Mouse (Mus musculus) kidney, postnatal 0 days (tissue): ENCODE measurements around the gene Lrrc29. TPM values are rescaled to one million over a fixed set of nuclear protein-coding genes. Genes with fewer than 3 reads are reported as not detected.

Experiments
- ATAC-seq: fragments of 200-750 bp; cut with Nextera tagmentation; replicated peaks from 2 replicates; pipeline ENCODE4 v1.8.0; 2017; ENCODE audit warnings: low read depth, moderate number of reproducible peaks, moderate TSS enrichment, moderate library complexity; ENCODE audit not compliant: low FRiP score
- DNase-seq: peaks from one replicate; pipeline ENCODE4 v3.0.0-alpha.2; 2016; ENCODE audit warnings: low spot score
- H3K27ac ChIP-seq: fragments of 300-500 bp; sonication (generic); 2 replicates; pipeline ENCODE4 v1.5.1; 2014; ENCODE audit warnings: mild to moderate bottlenecking
- H3K27me3 ChIP-seq: fragments of 300-500 bp; sonication (generic); 2 replicates; pipeline ENCODE4 v1.6.1; 2014; ENCODE audit warnings: low read length, mixed read lengths; ENCODE audit not compliant: insufficient read depth
- H3K36me3 ChIP-seq: fragments of 300-500 bp; sonication (generic); 2 replicates; pipeline ENCODE4 v1.6.1; 2014; ENCODE audit warnings: low read length, mixed read lengths; ENCODE audit not compliant: insufficient read depth
- H3K4me1 ChIP-seq: fragments of 300-500 bp; sonication (generic); replicated peaks from 2 replicates; pipeline ENCODE4 v1.6.1; 2014; ENCODE audit warnings: antibody characterized with exemption, low read length, mixed read lengths; ENCODE audit not compliant: insufficient read depth
- H3K4me2 ChIP-seq: fragments of 300-500 bp; sonication (generic); 2 replicates; pipeline ENCODE4 v1.6.1; 2014; ENCODE audit warnings: mild to moderate bottlenecking, low read length, moderate library complexity, mixed read lengths
- H3K4me3 ChIP-seq: fragments of 300-500 bp; sonication (generic); replicated peaks from 2 replicates; pipeline ENCODE4 v1.5.1; 2014; ENCODE audit warnings: low read depth, low read length
- H3K9ac ChIP-seq: fragments of 300-500 bp; sonication (generic); 2 replicates; pipeline ENCODE4 v1.6.1; 2014; ENCODE audit warnings: low read depth, low read length
- H3K9me3 ChIP-seq: fragments of 300-500 bp; sonication (generic); replicated peaks from 2 replicates; pipeline ENCODE4 v1.6.1; 2016; ENCODE audit warnings: low read length, inconsistent platforms, mixed read lengths
- CTCF ChIP-seq: IDR thresholded peaks from 2 replicates; pipeline ENCODE4 v1.5.1; 2016; ENCODE audit warnings: antibody characterized with exemption, low read depth, mild to moderate bottlenecking, moderate library complexity
- WGBS: fragments of 180-500 bp; shearing (Covaris S2); extraction: QIAGEN DNeasy Blood & Tissue Kit; methylation state at CpG from one replicate; pipeline ENCODE4 v1.1.7; 2014; 5-methylcytosine and 5-hydroxymethylcytosine counted together
- polyA plus RNA-seq: library from polyadenylated mRNA; unstranded; fragments of >200 nt; fragmentation: Nextera tagmentation; extraction: Ambion mirVana; gene quantifications from 2 replicates; pipeline ENCODE4 v1.2.1, GENCODE M21; 2015

Gene Lrrc29
- polyA plus RNA-seq, 1 experiment from 2014 or later: 5.2 TPM

- no peaks in the 10 kb centered on the region for H3K9me3 ChIP-seq
- no peak for ATAC-seq
- no peak overlapping the region for H3K27ac ChIP-seq
- H3K9ac ChIP-seq: no peak overlapping the region
- H3K27me3 ChIP-seq: no peaks in the 10 kb centered on the region
- no peaks in the 10 kb centered on the region for H3K4me1 ChIP-seq
- H3K4me2 ChIP-seq: no peak overlapping the region
- TF ChIP-seq CTCF: no peak
- H3K4me3 ChIP-seq: no peak overlapping the region
- DNase-seq: no peak
- 78% methylated on average over 9 of the region's 9 CpGs for WGBS
- H3K36me3 ChIP-seq: peaks cover 47% of the 10 kb centered on the region
Measured at GRCm38 (mm10) chr8:105313622-105314402, 12.3 kb downstream of the Lrrc29 start.

GRCm38 (mm10) chr8:105312891-105313481 is 13.1 kb downstream of the Lrrc29 start:
- Histone ChIP-seq H3K9ac (no peak overlapping the region), H3K4me1 (no peaks in the 10 kb centered on the region), H3K36me3 (peaks cover 45% of the 10 kb centered on the region), H3K4me3 (no peak overlapping the region), H3K9me3 (no peaks in the 10 kb centered on the region), H3K4me2 (no peak overlapping the region), H3K27me3 (no peaks in the 10 kb centered on the region), H3K27ac (no peak overlapping the region)
- TF ChIP-seq CTCF: no peak
- ATAC-seq (no peak), DNase-seq (no peak)
- 93% methylated on average over 8 of the region's 8 CpGs for WGBS

- 100% methylated on average over 1 of the region's 1 CpGs for WGBS
- Histone ChIP-seq H3K36me3 (peaks cover 42% of the 10 kb centered on the region), H3K4me1 (no peaks in the 10 kb centered on the region), H3K4me3 (no peak overlapping the region), H3K27me3 (no peaks in the 10 kb centered on the region), H3K27ac (no peak overlapping the region), H3K9ac (no peak overlapping the region), H3K4me2 (no peak overlapping the region), H3K9me3 (no peaks in the 10 kb centered on the region)
- TF ChIP-seq CTCF: peak; percentile 24; the same call in 1 of the 2 replicates
- DNase-seq (no peak), ATAC-seq (no peak)
Measured at GRCm38 (mm10) chr8:105311718-105312117, 14.4 kb downstream of the Lrrc29 start.

GRCm38 (mm10) chr8:105310118-105310517 is 16.0 kb downstream of the Lrrc29 start:
- no peak overlapping the region for H3K27ac ChIP-seq
- H3K4me2 ChIP-seq: no peak overlapping the region
- no peaks in the 10 kb centered on the region for H3K27me3 ChIP-seq
- no peak for TF ChIP-seq CTCF
- no peaks in the 10 kb centered on the region for H3K9me3 ChIP-seq
- H3K4me3 ChIP-seq: no peak overlapping the region
- WGBS: 82% methylated on average over 8 of the region's 8 CpGs
- no peak for ATAC-seq
- no peak for DNase-seq
- no peak overlapping the region for H3K9ac ChIP-seq
- H3K4me1 ChIP-seq: peaks cover 12% of the 10 kb centered on the region; the same call in 1 of the 2 replicates
- H3K36me3 ChIP-seq: peaks cover 34% of the 10 kb centered on the region

- Histone ChIP-seq H3K9me3 (no peaks in the 10 kb centered on the region), H3K9ac (no peak overlapping the region), H3K27me3 (no peaks in the 10 kb centered on the region), H3K4me3 (no peak overlapping the region), H3K4me1 (peaks cover 12% of the 10 kb centered on the region; the same call in 1 of the 2 replicates), H3K36me3 (peaks cover 29% of the 10 kb centered on the region), H3K4me2 (no peak overlapping the region), H3K27ac (no peak overlapping the region)
- no peak for ATAC-seq
- 71% methylated on average over 15 of the region's 15 CpGs for WGBS
- no peak for TF ChIP-seq CTCF
- DNase-seq: no peak
Measured at GRCm38 (mm10) chr8:105309142-105309847, 16.8 kb downstream of the Lrrc29 start.

GRCm38 (mm10) chr8:105308428-105308827 is 17.6 kb downstream of the Lrrc29 start:
- no peak overlapping the region for H3K4me2 ChIP-seq
- peaks cover 30% of the 10 kb centered on the region for H3K36me3 ChIP-seq
- no peaks in the 10 kb centered on the region for H3K27me3 ChIP-seq
- WGBS: 96% methylated on average over 10 of the region's 10 CpGs
- ATAC-seq (no peak), DNase-seq (no peak)
- no peak for TF ChIP-seq CTCF
- no peaks in the 10 kb centered on the region for H3K9me3 ChIP-seq
- no peak overlapping the region for H3K4me3 ChIP-seq
- H3K27ac ChIP-seq: no peak overlapping the region
- peaks cover 12% of the 10 kb centered on the region; the same call in 1 of the 2 replicates for H3K4me1 ChIP-seq
- H3K9ac ChIP-seq: no peak overlapping the region
